Mouse (Mus musculus) left cerebral cortex, adult 9 months (tissue): ENCODE results near the gene Slc2a1.

ENCODE experiments used
- DNase-seq, 2 experiments: peaks; one replicate each; pipeline ENCODE4 v3.0.0; 2022; ENCODE audit warnings: low spot score in 2 of 2

The Slc2a1 gene

GRCm38 (mm10) chr4:119129096-119129495 is 20.6 kb downstream of the Slc2a1 start:
- DNase-seq: no peak

DNA sequence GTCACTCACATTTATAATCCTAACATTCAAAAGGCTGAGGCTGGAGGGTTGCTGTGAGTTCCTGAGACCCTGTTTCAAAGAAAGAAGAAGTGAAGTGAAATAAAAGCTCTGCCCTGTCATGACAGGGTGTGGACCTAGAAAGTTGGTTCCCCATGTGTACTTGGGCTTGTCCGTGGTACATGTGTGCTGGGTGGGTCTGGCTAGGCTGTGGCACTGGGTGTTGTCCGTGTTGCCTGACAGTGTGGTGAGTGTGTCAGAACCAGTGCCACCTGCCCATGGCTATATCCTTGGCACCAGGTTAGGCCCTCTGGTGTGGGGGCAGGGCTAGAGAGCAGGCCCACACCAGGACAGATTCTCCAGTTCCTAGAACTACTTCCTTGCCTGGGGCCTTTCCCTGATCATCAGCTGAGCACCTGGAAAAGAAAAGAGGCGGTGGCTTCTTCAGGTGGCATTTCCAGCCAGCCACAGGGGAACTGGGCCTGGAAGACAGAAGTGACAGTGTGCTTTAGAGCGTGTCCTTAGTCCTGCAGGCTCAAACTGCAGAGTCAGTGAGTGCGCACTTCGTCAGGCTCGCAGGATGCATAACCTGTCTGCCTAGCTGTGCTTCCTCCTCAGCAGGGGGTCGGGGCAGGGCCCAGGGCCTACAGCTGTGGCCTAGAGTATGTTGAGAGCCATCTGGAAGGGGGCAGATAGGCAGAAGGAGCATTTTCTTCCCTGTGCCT is 22.8 kb downstream of the Slc2a1 start:
- no peak for DNase-seq

DNA sequence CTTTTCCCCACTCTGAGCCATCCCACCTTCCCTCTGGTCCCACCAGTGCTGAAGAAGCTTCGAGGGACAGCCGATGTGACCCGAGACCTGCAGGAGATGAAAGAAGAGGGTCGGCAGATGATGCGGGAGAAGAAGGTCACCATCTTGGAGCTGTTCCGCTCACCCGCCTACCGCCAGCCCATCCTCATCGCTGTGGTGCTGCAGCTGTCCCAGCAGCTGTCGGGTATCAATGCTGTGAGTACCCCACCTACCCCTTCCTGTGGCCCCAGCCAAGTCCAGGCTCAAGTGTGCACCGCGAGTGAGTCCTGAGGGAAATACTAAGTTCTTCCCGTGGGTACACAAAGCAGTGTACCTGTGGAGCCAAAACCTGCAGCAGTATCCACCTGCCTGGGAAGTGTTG is 24.8 kb downstream of the Slc2a1 start:
- no peak for DNase-seq

DNA sequence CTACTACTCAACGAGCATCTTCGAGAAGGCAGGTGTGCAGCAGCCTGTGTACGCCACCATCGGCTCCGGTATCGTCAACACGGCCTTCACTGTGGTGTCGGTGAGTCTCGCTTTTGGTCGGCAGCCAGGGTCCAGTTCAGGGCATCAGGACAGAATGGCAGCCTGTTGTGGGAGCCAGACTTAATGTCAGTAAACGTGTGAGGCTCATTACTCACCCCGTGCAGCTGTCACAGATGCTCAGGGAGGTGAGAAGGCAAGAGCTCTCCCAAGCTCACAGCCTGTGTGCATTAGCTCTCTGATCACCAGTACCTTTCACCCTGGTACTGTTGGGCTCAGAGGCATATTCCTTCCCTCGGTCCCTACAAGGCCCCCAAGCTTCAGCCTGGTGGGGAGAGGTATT is 25.3 kb downstream of the Slc2a1 start:
- DNase-seq: no peak

GRCm38 (mm10) chr4:119137313-119137712 is 28.8 kb downstream of the Slc2a1 start:
- no peak for DNase-seq

DNA sequence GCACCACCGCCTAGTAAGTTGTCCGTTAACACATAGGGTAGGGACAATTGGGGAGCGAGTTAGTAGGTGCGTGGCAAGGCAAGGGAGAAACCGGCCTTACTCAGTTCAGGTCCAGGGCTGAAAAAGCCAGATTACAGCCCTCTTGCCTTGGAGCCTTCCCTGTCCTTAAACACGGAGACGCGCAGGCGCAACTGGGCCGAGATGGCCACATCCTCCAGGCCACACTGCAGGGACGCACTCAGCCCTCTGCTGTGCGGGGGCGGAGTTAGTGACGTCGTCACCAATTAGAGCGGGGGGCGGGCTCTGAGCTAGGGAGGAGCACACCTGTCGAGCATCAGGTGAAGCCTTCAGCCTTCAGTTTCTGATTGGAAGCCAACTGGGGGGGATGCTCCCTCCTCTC is 29.7 kb downstream of the Slc2a1 start:
- DNase-seq: peak in 1 of 2 experiments; percentile 74

DNA sequence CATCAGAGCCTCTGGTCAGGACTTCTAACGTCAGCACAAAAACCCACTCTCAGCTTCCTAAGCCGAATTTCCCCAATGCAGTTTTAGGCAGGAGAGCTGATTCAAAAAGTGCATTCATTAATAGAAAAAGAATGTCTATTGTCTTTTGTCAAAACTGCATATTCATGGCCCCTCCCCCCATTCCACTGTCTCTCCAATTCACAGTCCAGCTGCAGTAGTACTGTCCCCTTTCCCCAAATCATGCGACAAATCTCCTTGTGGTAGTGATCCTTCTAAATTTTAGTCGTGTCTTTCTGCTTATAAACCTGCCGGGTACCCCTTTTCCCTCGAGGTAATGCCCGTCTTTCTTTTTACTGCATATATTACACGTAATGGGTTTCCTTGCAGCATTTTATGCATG is 30.3 kb downstream of the Slc2a1 start:
- no peak for DNase-seq

DNA sequence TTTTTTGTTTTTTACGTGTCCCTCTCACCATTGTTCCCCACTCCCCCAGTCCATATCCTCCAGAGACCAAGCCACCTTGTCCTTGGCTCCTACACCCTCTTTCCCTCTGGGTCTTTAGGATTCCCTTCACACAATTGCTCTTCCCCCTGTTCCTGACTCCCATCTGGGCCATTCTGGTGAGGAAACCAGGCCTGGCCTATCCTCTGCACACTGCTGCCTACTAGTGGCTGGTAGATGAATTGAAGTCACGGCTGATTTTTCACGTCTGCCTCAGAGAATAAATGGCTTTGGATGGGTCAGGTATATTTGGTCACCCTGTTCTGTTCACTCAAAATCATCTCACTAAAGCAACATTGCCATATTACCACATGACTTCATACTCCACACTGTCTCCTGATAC is 31.6 kb downstream of the Slc2a1 start:
- no peak for DNase-seq

DNA sequence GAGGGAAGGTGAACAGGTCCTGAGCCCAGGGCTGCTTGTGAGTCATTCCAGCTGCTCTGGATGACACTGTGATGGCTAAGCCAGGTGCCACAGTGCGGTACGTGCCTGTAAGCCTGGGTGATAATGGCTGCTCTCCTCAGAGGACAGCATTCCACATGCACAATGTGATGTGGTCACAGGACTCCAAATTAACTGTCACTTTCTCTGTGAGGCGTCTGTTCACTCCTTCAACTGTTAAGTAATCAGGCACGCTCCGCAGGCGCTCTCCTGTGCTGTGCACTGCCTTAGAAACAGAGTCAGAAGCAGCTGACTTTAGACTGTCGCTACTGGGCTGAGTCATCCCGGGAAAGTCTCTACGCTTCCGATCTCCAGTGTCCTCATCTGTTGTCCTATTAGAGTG is 32.7 kb downstream of the Slc2a1 start:
- DNase-seq: no peak

DNA sequence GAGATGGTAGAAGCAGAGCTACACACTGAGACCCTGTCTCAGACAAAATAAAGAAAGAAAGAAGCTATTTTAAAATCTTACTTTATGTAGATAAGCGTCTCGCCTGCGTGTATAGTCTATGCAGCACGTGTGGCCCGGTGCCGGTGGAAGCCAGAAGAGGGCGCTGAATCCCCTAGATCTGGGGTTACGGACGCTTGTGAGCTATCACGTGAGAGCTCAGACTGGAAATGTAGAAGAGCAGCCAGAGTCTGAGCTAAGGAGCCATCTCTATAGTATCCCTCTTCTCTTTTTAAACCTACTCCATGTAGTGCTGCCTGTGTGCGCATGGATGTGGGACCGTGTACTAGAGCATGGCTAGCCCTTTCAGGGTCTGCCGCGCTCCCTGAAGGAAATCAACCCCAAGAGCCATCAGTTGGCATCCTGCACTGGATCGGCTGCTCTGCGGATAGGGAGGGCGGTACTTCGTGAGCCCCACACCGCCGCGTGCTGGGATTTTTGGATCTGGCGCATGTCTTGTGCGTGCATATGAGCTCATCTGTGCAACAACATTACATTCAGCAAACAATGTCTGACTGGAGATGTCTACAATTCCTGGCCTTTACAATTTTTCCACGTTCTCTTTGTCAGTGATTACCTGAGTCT is 33.8 kb downstream of the Slc2a1 start:
- peak in 1 of 2 experiments; percentile 46 for DNase-seq

DNA sequence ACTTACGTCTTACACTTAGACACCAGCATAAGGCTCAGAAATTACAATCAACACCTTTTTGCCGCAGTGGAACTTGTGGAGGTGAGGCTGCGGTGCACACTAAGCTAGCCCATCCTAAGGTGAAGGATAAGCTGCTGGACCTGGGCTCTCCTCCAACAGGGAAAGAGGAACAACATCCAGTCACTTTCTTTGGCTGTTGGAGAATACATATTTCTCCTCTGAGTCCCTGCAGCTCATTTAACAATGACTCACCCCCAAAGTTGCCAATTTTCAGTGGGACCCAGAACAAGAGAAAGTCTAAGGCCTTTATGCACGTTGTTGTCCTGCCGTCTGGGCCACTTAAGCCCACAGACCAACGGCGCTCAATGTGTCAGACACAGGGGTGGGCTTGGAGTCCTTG is 38.3 kb downstream of the Slc2a1 start:
- DNase-seq: no peak

GRCm38 (mm10) chr4:119147347-119147746 is 38.8 kb downstream of the Slc2a1 start:
- no peak for DNase-seq

GRCm38 (mm10) chr4:119148741-119149140 is 40.2 kb downstream of the Slc2a1 start:
- no peak for DNase-seq

DNA sequence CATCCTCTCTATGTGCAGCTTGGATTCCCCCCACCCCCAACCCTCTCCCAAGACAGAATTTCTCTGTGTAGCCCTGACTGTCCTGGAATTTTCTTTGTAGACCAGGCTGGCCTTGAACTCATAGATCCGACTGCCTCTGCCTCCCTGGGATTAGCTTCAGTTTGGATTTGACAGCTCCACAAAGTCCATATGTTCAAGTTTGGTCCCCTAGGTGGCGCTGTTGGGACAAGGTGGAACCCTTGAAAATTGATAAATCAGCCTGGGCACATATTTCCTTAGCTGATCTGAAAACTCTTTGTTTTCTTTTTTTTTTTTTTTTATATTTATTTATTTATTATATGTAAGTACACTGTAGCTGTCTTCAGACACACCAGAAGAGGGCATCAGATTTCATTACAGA is 48.7 kb downstream of the Slc2a1 start:
- DNase-seq: peak in 1 of 2 experiments; percentile 55

DNA sequence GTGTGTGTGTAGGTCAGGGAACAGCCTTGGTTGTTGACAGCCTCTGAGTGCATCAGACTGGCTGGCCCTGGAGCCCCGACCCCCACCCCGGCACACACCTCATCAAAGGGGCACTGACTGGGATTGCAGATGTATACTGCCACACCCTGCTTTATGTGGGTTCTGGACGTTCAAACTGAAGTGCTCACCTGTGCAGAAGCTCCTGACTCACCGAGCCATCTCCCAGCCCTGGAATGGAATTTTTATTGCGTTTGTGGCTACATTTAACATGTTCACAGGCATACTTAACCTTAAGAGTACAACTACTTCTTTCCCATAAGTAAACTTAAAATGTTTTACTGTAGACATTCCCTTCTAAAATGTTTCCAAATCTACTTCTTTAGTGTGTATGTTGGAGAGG is 49.4 kb downstream of the Slc2a1 start:
- no peak for DNase-seq

GRCm38 (mm10) chr4:119161358-119161757 is 52.8 kb downstream of the Slc2a1 start:
- no peak for DNase-seq

- DNase-seq: no peak
Observed at GRCm38 (mm10) chr4:119162990-119163389, 54.5 kb downstream of the Slc2a1 start.

- no peak for DNase-seq
Observed at GRCm38 (mm10) chr4:119165916-119166315, 57.4 kb downstream of the Slc2a1 start.

GRCm38 (mm10) chr4:119167068-119167467 is 58.6 kb downstream of the Slc2a1 start:
- no peak for DNase-seq

- peak; percentile 49 to 92 for DNase-seq
Observed at GRCm38 (mm10) chr4:119167663-119168062, 59.2 kb downstream of the Slc2a1 start.

- peak in 1 of 2 experiments; percentile 38 for DNase-seq
Observed at GRCm38 (mm10) chr4:119172919-119173650, 64.6 kb downstream of the Slc2a1 start.

DNA sequence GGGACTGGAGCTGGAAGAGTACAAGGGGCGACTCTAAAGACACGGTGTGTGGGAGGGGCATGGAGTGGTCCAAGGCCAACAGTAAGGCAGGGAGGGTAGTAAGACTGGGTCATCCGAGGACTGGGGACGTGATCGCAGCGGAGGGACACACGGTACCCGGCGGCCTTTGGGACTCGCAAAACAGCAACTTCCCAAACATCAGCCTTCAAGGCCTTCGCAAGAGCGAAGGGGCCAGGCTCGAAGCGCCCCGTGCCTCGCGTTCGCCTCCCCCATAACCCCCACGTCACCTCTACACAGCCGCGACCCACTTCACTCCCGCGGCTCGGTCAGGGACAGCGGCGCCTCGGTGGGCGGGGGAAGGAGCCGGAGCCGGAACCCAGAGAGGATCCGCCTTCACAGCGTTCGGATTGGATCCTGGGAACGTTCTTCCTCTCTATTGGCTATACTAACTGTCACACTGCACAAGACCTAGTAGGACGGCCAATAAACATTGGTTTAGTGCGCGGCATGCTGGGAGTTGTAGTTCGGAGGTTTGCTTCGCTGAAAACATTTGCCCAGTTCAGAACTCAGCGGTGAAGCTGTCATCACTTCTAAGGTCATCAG is 65.4 kb downstream of the Slc2a1 start, which contains the start of gene Zfp691:
Gene Zfp691 (minus strand): TSS at position 345 of the 603 bp plus-strand sequence.
- peak; percentile 96 to 97 for DNase-seq
